Mouse (Mus musculus): Measurements from ENCODE around the gene Nudt4. TPM values are rescaled to one million over a fixed set of nuclear protein-coding genes. Genes with fewer than 3 reads are reported as not detected.

Nudt4 gene
- polyA plus RNA-seq, 1 experiment from 2014 or later, result 90.8 TPM

- DNase-seq (ENCODE audit: low spot score), result no peak
- H3K4me1 ChIP-seq, result no peaks in the 10 kb centered on the region
- H3K27ac ChIP-seq (replicated peaks), result no peak overlapping the region
- peaks cover 85% of the 10 kb centered on the region for H3K36me3 ChIP-seq
- no peaks in the 10 kb centered on the region for H3K9me3 ChIP-seq (replicated peaks)
- no peaks in the 10 kb centered on the region for H3K27me3 ChIP-seq (ENCODE audit: low read depth, poor library complexity, severe bottlenecking)
- H3K4me3 ChIP-seq, result no peak overlapping the region
- 92% methylated on average over 2 of the region's 2 CpGs for WGBS
Measured at GRCm38 (mm10) chr10:95546178-95546577, 17.8 kb downstream of the Nudt4 start.

- peaks cover 74% of the 10 kb centered on the region for H3K36me3 ChIP-seq
- WGBS, result 85% methylated on average over 4 of the region's 4 CpGs
- H3K4me3 ChIP-seq, result no peak overlapping the region
Measured at GRCm38 (mm10) chr10:95545051-95545450, 18.9 kb downstream of the Nudt4 start.

GRCm38 (mm10) chr10:95544651-95545050, 19.3 kb downstream of the Nudt4 start:
- WGBS, result 86% methylated on average over 2 of the region's 2 CpGs
- Histone ChIP-seq H3K36me3 (peaks cover 70% of the 10 kb centered on the region), H3K4me1 (no peaks in the 10 kb centered on the region), H3K27ac (replicated peaks) (no peak overlapping the region), H3K4me3 (no peak overlapping the region), H3K9me3 (replicated peaks) (no peaks in the 10 kb centered on the region), H3K27me3 (ENCODE audit: low read depth, poor library complexity, severe bottlenecking) (no peaks in the 10 kb centered on the region)
- DNase-seq (ENCODE audit: low spot score), result no peak

More at GRCm38 (mm10) chr10:95545051-95545450, 18.9 kb downstream of the Nudt4 start:
- Histone ChIP-seq H3K9me3 (replicated peaks) (no peaks in the 10 kb centered on the region), H3K27ac (replicated peaks) (no peak overlapping the region), H3K4me1 (no peaks in the 10 kb centered on the region), H3K27me3 (ENCODE audit: low read depth, poor library complexity, severe bottlenecking) (no peaks in the 10 kb centered on the region)
- no peak for DNase-seq (ENCODE audit: low spot score)

GRCm38 (mm10) chr10:95544004-95544403, 19.9 kb downstream of the Nudt4 start:
- H3K9me3 ChIP-seq (replicated peaks), result no peaks in the 10 kb centered on the region
- H3K36me3 ChIP-seq, result peaks cover 63% of the 10 kb centered on the region
- no peaks in the 10 kb centered on the region for H3K27me3 ChIP-seq (ENCODE audit: low read depth, poor library complexity, severe bottlenecking)
- DNase-seq (ENCODE audit: low spot score), result no peak
- H3K4me3 ChIP-seq, result no peak overlapping the region
- no peaks in the 10 kb centered on the region for H3K4me1 ChIP-seq
- no peak overlapping the region for H3K27ac ChIP-seq (replicated peaks)

- no peak for DNase-seq (ENCODE audit: low spot score)
- peaks cover 57% of the 10 kb centered on the region for H3K36me3 ChIP-seq
- 97% methylated on average over 2 of the region's 2 CpGs for WGBS
- no peaks in the 10 kb centered on the region for H3K27me3 ChIP-seq (ENCODE audit: low read depth, poor library complexity, severe bottlenecking)
- H3K4me1 ChIP-seq, result no peaks in the 10 kb centered on the region
- no peak overlapping the region for H3K27ac ChIP-seq (replicated peaks)
- no peak overlapping the region for H3K4me3 ChIP-seq
- H3K9me3 ChIP-seq (replicated peaks), result no peaks in the 10 kb centered on the region
Measured at GRCm38 (mm10) chr10:95543377-95543776, 20.6 kb downstream of the Nudt4 start.

GRCm38 (mm10) chr10:95542916-95543315, 21.0 kb downstream of the Nudt4 start:
- no peaks in the 10 kb centered on the region for H3K27me3 ChIP-seq (ENCODE audit: low read depth, poor library complexity, severe bottlenecking)
- H3K4me1 ChIP-seq, result no peaks in the 10 kb centered on the region
- no peak for DNase-seq (ENCODE audit: low spot score)
- no peaks in the 10 kb centered on the region for H3K9me3 ChIP-seq (replicated peaks)
- H3K27ac ChIP-seq (replicated peaks), result no peak overlapping the region
- 96% methylated on average over 4 of the region's 4 CpGs for WGBS
- peaks cover 53% of the 10 kb centered on the region for H3K36me3 ChIP-seq
- no peak overlapping the region for H3K4me3 ChIP-seq

- 96% methylated on average over 3 of the region's 3 CpGs for WGBS
- DNase-seq (ENCODE audit: low spot score), result no peak
- Histone ChIP-seq H3K36me3 (peaks cover 23% of the 10 kb centered on the region), H3K27me3 (ENCODE audit: low read depth, poor library complexity, severe bottlenecking) (no peaks in the 10 kb centered on the region), H3K27ac (replicated peaks) (no peak overlapping the region), H3K4me3 (no peak overlapping the region), H3K9me3 (replicated peaks) (no peaks in the 10 kb centered on the region), H3K4me1 (no peaks in the 10 kb centered on the region)
Measured at GRCm38 (mm10) chr10:95539841-95540240, 24.1 kb downstream of the Nudt4 start.

- Histone ChIP-seq H3K27ac (replicated peaks) (no peak overlapping the region), H3K36me3 (peaks cover 17% of the 10 kb centered on the region), H3K4me1 (no peaks in the 10 kb centered on the region), H3K9me3 (replicated peaks) (no peaks in the 10 kb centered on the region), H3K27me3 (ENCODE audit: low read depth, poor library complexity, severe bottlenecking) (no peaks in the 10 kb centered on the region), H3K4me3 (no peak overlapping the region)
- no peak for DNase-seq (ENCODE audit: low spot score)
- 92% methylated on average over 3 of the region's 3 CpGs for WGBS
Measured at GRCm38 (mm10) chr10:95539260-95539659, 24.7 kb downstream of the Nudt4 start.

GRCm38 (mm10) chr10:95536222-95536541, 27.8 kb downstream of the Nudt4 start:
- no peaks in the 10 kb centered on the region for H3K9me3 ChIP-seq (replicated peaks)
- DNase-seq (ENCODE audit: low spot score), result no peak
- H3K4me3 ChIP-seq, result no peak overlapping the region
- H3K4me1 ChIP-seq, result no peaks in the 10 kb centered on the region
- no peak overlapping the region for H3K27ac ChIP-seq (replicated peaks)
- WGBS, result 91% methylated on average over 6 of the region's 6 CpGs
- 0 out of 2 replicates have a peak, but pooled peaks cover 3% of the 10 kb centered on the region for H3K36me3 ChIP-seq
- H3K27me3 ChIP-seq (ENCODE audit: low read depth, poor library complexity, severe bottlenecking), result no peaks in the 10 kb centered on the region

- no peak overlapping the region for H3K27ac ChIP-seq (replicated peaks)
- H3K4me1 ChIP-seq, result 0 out of 2 replicates have a peak, but pooled peaks cover under 1% of the 10 kb centered on the region
- 0 out of 2 replicates have a peak, but pooled peaks cover 3% of the 10 kb centered on the region for H3K36me3 ChIP-seq
- no peak for DNase-seq (ENCODE audit: low spot score)
- H3K9me3 ChIP-seq (replicated peaks), result no peaks in the 10 kb centered on the region
- WGBS, result 92% methylated on average over 8 of the region's 8 CpGs
- H3K27me3 ChIP-seq (ENCODE audit: low read depth, poor library complexity, severe bottlenecking), result no peaks in the 10 kb centered on the region
- no peak overlapping the region for H3K4me3 ChIP-seq
Measured at GRCm38 (mm10) chr10:95535399-95536221, 28.3 kb downstream of the Nudt4 start.

GRCm38 (mm10) chr10:95533382-95533781, 30.6 kb downstream of the Nudt4 start:
- 90% methylated on average over 7 of the region's 7 CpGs for WGBS

GRCm38 (mm10) chr10:95532916-95533315, 31.0 kb downstream of the Nudt4 start:
- Histone ChIP-seq H3K4me3 (no peak overlapping the region), H3K36me3 (0 out of 2 replicates have a peak, but pooled peaks cover 3% of the 10 kb centered on the region), H3K4me1 (peaks cover 9% of the 10 kb centered on the region; the same call in 1 of the 2 replicates), H3K27me3 (ENCODE audit: low read depth, poor library complexity, severe bottlenecking) (no peaks in the 10 kb centered on the region), H3K9me3 (replicated peaks) (no peaks in the 10 kb centered on the region), H3K27ac (replicated peaks) (no peak overlapping the region)
- no peak for DNase-seq (ENCODE audit: low spot score)
- WGBS, result 92% methylated on average over 5 of the region's 5 CpGs

More at GRCm38 (mm10) chr10:95533382-95533781, 30.6 kb downstream of the Nudt4 start:
- Histone ChIP-seq H3K27ac (replicated peaks) (no peak overlapping the region), H3K27me3 (ENCODE audit: low read depth, poor library complexity, severe bottlenecking) (no peaks in the 10 kb centered on the region), H3K4me1 (peaks cover 9% of the 10 kb centered on the region; the same call in 1 of the 2 replicates), H3K36me3 (0 out of 2 replicates have a peak, but pooled peaks cover 3% of the 10 kb centered on the region), H3K9me3 (replicated peaks) (no peaks in the 10 kb centered on the region), H3K4me3 (no peak overlapping the region)
- no peak for DNase-seq (ENCODE audit: low spot score)

- DNase-seq (ENCODE audit: low spot score), result no peak
- no peak overlapping the region for H3K4me3 ChIP-seq
- 87% methylated on average over 2 of the region's 2 CpGs for WGBS
- H3K9me3 ChIP-seq (replicated peaks), result no peaks in the 10 kb centered on the region
- peaks cover 9% of the 10 kb centered on the region; the same call in 1 of the 2 replicates for H3K4me1 ChIP-seq
- H3K27me3 ChIP-seq (ENCODE audit: low read depth, poor library complexity, severe bottlenecking), result no peaks in the 10 kb centered on the region
- no peak overlapping the region for H3K27ac ChIP-seq (replicated peaks)
- H3K36me3 ChIP-seq, result 0 out of 2 replicates have a peak, but pooled peaks cover 3% of the 10 kb centered on the region
Measured at GRCm38 (mm10) chr10:95530551-95531121, 33.3 kb downstream of the Nudt4 start.
